Mouse (Mus musculus) adrenal gland, adult 18-20 months (tissue): ENCODE measurements around the gene Phactr1. TPM values are rescaled to one million over a fixed set of nuclear protein-coding genes. Genes with fewer than 3 reads are reported as not detected.

Experiments used
- DNase-seq, 2 experiments: peaks; one replicate each; pipeline ENCODE4 v3.0.0; 2021 to 2022; ENCODE audit warnings: low spot score in 2 of 2
- total RNA-seq, 2 experiments: library from RNA; stranded (reverse); gene quantifications; 1 replicate in 1 of 2; 2 replicates in 1 of 2; pipeline ENCODE4 v1.2.3; 2021

Gene Phactr1
- total RNA-seq, 2 experiments from 2014 or later: 6.0 to 9.2 TPM

DNA sequence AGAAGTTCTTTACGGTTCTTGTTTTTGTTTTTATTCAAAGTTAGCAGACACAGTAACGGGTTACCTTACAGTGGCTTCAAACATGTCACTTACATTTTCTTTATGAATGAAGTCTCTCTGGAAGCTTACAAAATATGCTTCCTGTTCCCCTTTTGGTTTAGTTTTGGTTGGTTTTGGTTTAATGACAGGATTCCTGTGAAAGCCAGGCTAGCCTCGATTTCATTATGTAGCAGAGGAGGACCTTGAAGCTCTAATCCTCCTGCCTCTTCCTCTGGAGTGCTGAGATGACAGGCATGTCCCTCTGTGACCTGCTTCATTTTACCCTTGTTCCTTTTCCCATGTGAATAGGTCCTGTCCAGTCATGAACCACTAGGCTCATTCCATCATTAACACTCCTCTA, 432.3 kb downstream of the Phactr1 start:
- DNase-seq: no peak

DNA sequence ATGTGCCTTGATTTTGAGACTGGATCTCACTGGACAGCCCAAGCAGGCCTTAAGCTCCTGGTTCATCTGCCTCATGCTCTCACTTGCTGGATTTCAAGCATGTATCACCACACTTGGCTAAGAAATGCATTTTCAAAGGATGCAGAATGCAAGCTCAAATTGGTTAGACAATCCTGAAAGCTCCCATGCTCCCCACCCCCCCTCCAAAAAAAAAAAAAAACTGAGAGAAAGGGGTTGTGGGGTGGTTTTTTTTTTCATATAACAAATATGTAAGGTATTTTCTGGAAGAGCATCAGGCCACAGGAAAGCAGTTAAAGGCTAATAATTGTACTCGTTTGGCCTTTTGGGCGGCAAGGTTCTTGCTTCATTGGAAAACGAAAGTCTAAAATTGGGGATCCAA, 432.7 kb downstream of the Phactr1 start:
- DNase-seq: no peak

DNA sequence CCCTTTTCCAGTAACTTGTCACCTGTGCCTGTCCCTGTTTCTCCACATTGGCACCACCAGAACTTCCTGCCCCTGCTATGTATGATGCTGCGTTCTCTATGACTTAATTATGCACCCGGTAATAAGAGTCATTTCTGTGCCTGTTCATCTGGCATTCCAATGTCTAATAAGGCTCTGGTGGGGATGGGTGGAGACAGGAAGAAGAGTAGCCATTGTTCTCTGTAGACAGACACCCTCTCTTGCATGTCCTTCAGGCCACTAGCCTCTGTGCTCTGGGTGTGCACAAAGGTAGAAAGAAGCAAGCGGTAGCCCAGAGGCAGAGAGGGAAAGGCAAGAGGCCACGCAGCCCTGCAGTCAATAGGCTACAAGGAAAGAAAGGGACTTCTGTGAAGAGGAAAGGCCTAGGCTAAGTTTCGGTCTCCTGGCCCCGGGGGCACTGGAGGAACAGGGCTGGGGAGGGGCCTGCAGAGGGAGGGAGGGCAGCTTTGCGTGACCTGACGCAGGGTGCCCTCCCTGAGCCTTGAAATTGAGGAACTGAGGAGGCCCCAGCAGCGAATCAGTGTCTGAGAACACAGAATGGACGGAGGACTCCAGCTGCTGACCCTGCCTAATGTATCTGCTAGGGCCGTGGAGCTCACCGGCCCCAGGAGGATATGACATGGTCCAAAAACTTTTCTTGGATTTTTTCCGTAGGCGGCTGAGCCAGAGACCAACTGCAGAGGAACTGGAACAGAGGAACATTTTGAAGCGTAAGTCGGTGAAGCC, 442.1 kb downstream of the Phactr1 start:
- DNase-seq: no peak

DNA sequence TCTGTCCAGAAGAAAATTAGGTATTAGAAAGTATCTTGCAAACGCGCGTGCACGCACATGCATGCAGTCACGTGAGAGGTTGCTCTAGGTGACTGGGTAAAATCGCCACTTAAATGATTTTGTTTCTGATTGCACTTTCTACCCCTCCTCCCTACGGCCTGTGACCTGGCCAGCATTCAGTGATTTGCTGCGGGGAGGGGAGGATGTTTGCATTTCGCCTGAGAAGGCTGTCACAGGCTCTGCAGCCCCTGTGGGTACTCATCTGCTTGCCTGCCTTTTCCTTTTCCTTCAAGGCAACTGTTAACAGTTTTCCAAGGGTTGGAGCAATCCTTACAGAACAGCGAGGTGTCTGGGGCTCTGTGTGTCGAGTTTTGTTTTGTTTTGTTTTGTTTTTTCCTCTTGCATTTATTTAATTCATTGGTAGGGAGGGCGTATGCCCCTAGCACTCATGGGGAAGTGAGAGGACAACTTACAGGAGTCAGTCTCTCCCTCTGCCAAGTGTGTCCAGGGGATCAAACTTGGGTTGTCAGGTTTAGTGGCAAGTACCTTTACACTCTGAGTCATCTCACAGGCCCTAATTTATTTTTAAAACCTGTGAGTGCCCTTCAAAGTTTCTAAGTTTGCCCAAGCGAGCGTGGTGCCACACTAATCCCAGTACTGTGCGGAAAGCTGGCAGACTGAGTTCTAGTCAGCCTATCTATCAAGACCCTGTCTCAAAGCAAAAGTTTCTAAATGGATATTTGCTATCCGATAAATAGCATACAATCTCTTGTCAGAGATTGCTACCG, 443.7 kb downstream of the Phactr1 start:
- no peak for DNase-seq

DNA sequence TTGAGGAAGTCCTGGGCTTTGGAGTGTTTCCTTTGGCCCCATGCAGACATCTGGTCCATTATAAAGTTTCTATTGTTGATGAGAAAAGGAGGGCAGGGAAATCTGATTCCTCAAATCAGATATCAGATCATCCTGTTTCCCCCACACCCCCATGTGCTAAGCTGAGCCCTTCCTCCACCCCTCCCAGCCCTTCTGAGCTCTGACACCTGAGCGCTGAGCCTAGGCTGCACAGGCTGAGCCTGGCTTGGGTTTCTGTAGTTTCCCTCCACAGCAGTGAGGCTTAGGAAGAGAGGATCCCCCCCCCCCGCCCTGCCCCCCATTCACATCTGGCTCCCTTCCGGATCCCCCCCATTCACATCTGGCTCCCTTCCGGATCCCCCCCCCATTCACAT, 444.3 kb downstream of the Phactr1 start:
- DNase-seq: no peak

DNA sequence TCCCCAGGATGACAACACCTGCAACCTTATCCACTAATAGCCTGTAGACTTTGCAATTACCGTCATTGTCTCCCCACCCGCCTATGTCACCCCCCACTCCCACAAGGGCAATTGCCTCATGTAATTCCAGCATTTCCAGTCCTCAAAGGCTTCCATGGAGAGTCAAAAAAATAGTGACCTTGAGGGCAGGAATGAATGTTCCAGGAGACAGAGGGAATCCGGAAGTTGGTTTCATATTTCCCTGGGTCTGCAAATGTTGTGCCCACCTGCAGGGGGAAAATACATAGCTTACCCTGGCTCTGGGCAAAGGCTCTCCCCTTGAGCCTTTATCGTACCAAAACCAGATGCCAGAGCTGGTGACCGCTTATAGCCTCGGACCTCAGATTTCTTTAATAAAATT, 449.7 kb downstream of the Phactr1 start:
- DNase-seq: no peak

DNA sequence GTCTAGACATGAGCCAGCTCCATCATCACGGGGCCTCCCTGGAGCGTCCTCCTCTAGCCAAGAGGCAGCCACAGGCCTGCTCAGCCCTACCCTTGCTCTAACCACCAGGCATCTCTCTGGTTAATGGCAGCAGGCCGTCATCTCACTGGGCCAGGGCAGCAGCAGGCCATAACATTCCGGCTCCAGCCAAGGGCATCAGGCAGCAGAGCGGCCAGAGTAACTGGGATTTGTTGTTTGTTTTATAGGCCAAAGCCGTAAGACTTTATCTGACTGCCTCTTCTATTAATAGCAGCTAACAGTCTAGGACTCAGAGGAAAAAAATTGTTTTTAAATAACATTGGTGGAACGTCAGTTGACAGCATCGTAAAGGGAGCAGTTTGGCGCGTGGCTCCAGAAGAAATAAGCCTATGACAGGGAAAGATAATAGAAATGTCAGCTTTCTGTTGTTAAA, 451.3 kb downstream of the Phactr1 start:
- DNase-seq: no peak

DNA sequence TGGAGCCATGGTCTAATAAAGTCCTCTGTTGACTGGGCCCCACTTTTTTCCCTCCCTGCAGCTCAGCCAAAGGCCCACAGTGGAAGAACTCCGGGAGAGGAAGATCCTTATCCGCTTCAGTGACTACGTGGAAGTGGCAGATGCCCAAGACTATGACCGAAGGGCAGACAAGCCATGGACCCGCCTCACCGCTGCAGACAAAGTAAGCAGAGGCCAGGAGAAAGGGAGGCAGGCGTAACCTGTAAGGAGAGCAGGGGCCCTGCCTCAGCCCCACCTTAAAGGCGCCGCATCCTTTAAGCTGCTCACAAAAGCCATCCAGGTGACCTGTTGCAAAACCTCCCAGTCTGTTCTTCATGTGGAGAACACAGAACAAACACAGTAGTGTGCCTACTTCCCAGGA, 452.4 kb downstream of the Phactr1 start:
- DNase-seq: no peak

DNA sequence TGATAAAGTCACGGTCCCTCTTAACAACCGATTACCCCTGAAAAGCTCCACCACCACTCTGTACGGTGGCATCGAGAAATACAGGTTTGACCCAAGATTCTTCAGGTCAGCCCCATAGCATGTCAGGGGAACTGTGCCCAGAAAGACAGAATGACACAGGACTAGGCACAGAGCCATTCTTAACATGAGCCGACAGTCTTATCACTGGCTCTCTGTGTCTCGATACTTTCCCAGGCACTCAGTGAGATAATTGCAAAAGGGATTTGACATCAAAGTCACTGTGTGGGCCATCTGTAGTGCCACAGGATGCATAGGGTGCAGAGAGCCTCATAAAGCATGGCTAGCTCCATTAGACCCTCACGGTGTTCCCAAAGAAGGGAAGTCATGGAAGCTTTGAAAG, 453.0 kb downstream of the Phactr1 start:
- no peak for DNase-seq

DNA sequence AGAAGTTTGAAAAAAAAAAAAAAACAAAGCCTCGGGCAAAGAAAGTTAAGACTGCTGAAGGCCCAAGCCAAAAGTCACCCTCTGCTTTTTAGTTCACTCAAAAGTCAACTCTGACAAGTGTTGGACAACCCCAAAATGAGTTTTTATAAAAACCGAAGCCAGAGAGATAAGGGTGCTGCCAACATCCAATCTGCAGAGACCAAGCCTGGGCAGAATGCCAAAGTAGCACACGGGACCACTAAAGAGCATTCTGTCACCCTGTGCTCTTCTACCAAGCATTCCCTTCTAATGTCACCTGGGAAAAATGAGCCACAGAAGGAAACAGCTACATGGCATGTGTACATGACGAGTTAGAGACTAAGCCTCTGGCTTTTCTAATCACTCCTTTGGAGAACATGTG, 454.0 kb downstream of the Phactr1 start:
- DNase-seq: no peak

DNA sequence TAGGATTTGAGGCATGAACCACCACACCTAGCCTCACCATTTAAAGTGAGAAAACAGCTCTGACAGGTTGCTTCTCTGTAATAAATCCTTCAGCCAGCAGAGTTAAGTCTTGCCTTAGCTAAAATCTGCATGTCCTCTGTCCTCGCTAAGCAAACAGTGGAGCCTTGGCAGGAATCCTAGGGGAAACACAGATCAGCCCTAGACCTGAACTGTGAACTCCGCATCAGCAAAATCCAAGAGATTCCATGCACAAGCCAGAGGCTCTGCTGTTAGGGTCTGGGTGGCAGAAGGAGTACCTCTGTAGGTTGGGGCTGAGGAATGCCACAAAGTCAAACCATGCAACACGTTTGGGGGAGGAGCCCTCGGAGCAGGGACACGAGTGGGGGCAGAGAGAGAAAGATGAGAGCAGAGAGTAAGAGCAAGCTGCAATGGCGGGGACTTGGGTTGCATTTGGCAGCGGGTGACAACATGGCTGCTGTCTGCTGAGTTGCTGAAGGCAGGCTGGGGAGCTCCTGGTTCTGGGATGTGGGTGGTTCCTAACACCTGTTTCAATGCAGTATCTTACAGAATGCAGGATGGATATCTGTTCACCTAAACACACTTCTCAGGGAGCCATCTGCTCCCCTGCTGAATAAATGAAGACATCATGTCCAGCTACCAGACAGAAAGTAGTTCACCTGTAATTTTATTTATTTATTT, 464.4 kb downstream of the Phactr1 start:
- no peak for DNase-seq

DNA sequence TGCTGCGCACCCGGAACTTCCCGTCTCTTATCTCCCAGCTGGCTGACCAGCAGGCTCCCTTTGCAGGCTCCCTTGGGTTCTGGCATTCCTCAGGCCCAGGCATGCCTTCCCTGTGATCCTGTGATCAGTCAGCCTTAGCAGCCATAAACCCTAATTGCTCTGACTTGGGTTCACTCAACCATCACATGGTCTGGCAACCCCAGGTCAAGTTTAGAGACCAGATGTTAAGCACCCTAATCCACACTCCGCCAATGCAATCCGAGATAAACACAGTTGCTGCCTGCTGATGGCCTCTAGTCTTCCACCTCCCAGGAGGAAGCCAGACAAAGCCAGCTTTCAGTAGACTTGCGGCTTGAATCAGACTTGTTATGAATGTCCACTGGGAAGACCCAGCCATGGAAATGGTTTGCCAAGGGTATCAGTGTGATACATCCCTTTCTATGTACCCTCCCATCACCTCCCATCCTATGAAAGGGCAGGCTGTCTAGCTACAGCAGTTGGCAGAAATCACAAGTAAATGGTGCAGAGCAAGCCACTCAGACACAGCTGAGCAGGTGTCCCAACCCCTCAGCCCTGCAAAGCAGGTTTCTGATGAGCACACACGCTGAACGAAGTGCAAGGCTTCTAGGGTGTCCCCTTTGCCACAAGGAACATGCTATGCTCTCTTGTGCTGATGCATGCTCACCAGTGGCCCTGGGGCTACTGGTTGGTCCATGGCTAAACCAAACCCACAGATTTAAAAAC, 466.3 kb downstream of the Phactr1 start:
- no peak for DNase-seq

DNA sequence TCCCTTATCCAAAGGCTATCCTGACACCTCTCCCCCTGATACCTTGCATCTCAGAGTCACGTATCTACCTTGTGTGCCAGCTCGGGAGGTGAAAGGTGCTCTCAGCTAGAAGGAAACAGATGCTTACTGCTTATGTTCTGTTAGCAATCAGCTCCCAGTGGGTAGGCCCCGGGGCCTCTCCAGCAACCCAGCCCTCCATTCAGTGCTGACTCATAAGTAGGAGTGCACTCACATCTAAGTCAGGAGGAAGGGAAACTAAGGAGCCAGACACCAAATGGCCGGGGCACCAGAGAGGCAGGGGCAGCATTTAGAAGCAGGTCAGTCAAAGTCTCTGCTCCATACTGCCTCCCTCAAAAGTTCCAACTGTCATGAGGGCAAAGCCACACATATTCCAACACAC, 468.3 kb downstream of the Phactr1 start:
- DNase-seq: no peak

DNA sequence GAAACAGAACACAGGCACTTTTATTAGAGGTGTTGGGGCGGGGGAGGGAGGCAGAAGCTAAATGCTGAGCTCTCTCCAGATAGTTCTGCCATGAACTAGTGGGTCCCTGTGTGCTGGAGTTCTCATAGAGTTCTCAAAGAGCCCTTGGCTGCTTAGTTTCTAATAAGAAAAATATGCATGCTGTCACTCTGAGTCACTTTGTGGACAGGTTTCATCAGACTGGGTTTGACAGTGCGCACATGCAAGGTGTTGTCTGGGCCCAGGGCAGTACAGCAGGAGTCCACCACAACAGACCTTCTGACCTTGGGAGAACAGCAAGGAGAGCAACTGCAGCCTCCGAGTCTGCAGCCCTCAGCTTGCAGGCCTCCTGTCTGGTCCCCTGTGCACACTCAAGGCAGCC, 469.2 kb downstream of the Phactr1 start:
- no peak for DNase-seq

DNA sequence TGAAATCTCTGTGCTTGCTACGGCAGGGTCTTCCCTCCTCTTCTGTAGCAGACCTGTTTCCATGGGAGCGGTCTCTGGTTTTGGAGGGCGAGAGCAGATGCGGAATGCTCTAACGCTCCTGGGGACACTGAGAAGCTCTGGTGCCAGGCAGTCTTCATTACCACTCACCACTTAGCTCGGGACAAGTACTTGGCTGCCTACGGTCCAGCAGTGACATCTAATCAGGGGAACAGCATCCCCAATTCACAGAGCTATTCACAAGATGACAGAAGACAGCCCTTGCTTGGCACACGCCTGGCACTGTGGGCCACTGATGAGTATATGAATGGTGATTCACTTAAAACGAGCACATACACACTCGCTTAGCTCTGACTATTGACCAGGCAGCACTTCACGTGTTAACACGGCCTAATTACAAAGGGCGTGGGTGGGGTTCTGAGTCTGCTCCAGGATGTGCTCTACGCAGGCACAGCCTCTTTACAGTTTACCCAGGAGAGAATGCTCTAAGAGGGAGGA, 471.6 kb downstream of the Phactr1 start:
- no peak for DNase-seq

DNA sequence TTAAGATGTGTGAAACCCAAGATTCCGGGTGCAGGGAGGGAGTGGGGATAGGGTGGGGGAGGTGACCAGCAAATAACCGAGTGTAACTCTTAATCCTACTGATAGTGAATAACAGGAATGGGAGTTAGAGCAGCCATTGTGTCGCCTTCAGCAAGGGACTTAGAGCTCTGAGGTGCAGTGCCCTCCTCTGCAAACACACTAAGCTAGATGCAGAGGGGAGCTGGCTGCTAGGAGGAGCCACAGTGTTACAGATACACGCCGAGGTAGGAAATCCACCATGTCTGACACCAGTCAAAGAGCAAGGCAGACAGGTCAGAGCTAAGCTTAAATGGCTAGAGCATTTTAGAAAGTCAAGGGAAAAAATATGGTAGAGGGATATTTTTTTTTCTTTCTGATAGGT, 476.9 kb downstream of the Phactr1 start:
- no peak for DNase-seq

DNA sequence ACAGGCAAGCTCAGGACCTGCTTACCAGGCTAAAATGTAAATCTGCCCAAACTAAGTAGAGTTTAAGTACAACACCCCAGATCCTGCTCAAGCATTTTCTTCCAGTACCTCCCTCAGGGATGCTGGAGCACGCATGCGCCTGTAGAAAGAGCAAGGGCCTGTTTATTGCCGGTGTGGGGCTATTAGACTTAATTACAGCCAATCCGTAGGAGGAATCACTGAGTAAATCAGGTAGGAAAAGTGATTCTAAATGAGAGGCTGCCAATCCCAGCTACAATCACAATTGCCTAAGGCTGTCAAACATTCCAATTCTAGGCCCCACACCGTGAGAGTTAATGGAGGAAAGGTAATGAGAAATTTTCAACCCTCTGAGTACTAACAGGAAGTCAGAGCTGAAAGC, 477.9 kb downstream of the Phactr1 start:
- DNase-seq: no peak

DNA sequence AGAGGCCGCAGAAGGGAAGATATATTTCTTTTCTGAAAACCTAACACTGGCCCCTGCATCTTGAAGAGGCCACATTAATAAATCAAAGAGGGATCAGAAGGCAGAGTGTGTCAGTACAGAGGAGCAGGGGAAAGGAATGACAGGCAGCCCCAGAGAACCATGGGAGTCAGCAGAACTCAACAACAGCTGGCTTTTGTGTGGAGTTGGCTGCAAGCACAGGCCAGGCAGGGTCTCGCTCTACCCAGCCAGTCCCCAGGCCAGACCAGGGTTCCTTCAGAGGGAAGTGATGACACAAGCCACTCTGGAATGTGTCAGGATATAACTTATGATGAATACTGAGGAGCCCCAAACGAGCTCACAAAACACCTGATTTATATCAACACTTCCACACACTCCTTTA, 479.0 kb downstream of the Phactr1 start:
- DNase-seq: no peak

DNA sequence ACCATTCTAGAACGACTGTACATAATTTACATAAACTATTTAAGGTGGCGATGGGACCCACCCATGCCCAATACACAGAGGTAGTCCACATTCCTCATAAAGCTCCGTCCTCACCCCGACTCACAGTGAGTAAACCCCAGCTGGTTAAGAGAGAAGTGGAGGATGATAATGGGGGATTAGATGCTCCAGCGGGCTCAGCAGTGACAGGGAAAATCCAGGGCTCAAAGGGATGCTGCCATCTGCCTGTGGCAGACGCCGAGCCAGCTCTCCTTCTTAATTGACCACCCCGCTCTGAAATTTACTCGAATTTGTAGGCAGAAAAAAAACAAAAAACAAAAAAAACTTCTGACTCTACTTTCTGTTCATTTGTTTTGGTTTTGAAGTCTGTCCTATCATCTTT, 487.3 kb downstream of the Phactr1 start:
- no peak for DNase-seq

DNA sequence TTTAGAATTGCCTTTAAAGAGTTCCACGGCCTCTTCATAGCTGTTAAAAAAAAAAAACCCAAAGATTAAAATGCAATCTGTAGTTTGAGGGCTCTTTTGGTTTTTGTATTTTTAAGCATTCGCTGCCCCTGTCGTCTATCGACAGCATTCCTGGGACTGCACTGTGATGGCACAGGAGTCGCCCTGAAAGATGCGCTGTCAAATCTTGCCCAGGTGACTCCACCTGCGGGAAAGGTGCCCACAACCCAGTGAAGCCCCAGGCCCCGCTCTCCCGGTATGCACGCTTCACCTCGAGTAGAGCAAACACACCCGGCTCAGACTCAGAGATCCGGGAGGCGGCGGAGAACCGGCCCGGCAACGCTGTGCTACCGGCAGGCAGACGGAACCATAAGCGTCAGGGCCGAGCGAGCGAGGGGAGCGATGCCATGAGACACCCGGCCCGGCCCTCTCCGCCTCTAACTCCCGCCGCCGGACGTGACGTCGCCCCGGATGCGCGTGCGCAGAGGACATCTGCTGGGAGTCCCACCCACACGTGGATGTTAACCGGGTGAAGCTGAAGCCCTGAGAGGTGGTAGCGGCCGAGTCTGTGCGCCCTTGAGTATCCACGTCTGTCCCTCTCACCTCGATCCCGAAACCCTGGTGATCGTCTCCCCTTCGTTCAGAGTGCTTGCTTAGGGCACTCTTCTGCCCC, 490.7 kb downstream of the Phactr1 start, which contains the start of gene Tbc1d7:
Tbc1d7 (minus strand) TSS at position 482 of the 691 bp plus-strand sequence.
- peak; percentile 99 to 100 for DNase-seq
